Mouse (Mus musculus) forebrain, embryonic 11.5 days (tissue): ENCODE measurements around the gene Svep1. TPM values are rescaled to one million over a fixed set of nuclear protein-coding genes. Genes with fewer than 3 reads are reported as not detected.
A peak's percentile ranks its signal among the peaks of the same experiment; 100 is the strongest.

ENCODE experiments used
- ATAC-seq: fragments of 200-750 bp; cut with Nextera tagmentation; replicated peaks from 2 replicates; pipeline ENCODE4 v1.8.0; 2017; ENCODE audit warnings: moderate TSS enrichment; ENCODE audit not compliant: low FRiP score
- DNase-seq: peaks from one replicate; pipeline ENCODE4 v3.0.0-alpha.2; 2017; ENCODE audit warnings: low spot score
- H3K27ac ChIP-seq: fragments of 300-500 bp; sonication (generic); 2 replicates; pipeline ENCODE4 v1.5.1; 2014; ENCODE audit warnings: low read depth, low read length
- H3K27me3 ChIP-seq: fragments of 300-500 bp; sonication (generic); 2 replicates; pipeline ENCODE4 v1.6.1; 2014; ENCODE audit warnings: mild to moderate bottlenecking, low read length, mixed read lengths; ENCODE audit not compliant: control insufficient read depth, insufficient read depth
- H3K36me3 ChIP-seq: fragments of 300-500 bp; sonication (generic); 2 replicates; pipeline ENCODE4 v1.6.1; 2014; ENCODE audit warnings: mild to moderate bottlenecking, low read length, moderate library complexity, mixed read lengths; ENCODE audit not compliant: control insufficient read depth, insufficient read depth
- H3K4me1 ChIP-seq: fragments of 300-500 bp; sonication (generic); replicated peaks from 2 replicates; pipeline ENCODE4 v1.6.1; 2014; ENCODE audit warnings: low read length, mixed read lengths; ENCODE audit not compliant: control insufficient read depth, insufficient read depth
- H3K4me2 ChIP-seq: fragments of 300-500 bp; sonication (generic); 2 replicates; pipeline ENCODE4 v1.6.1; 2014; ENCODE audit warnings: low read depth, mild to moderate bottlenecking, low read length, moderate library complexity, mixed read lengths; ENCODE audit not compliant: severe bottlenecking
- H3K4me3 ChIP-seq: fragments of 300-500 bp; sonication (generic); 2 replicates; pipeline ENCODE4 v1.5.1; 2014; ENCODE audit warnings: low read depth, low read length
- H3K9ac ChIP-seq: fragments of 300-500 bp; sonication (generic); 2 replicates; pipeline ENCODE4 v1.6.1; 2014; ENCODE audit warnings: low read length
- H3K9me3 ChIP-seq: fragments of 300-500 bp; sonication (generic); 2 replicates; pipeline ENCODE4 v1.6.1; 2016; ENCODE audit warnings: low read length, mixed read lengths; ENCODE audit not compliant: control insufficient read depth
- WGBS: fragments of 180-500 bp; shearing (Covaris S2); extraction: QIAGEN DNeasy Blood & Tissue Kit; methylation state at CpG from one replicate; pipeline ENCODE4 v1.1.7; 2014; 5-methylcytosine and 5-hydroxymethylcytosine counted together
- polyA plus RNA-seq: library from polyadenylated mRNA; unstranded; fragments of >200 nt; fragmentation: Nextera tagmentation; extraction: Ambion mirVana; gene quantifications from 2 replicates; pipeline ENCODE4 v1.2.1, GENCODE M21; 2014

The Svep1 gene
- polyA plus RNA-seq, result 2.8 and 3.6 TPM in 2 replicates

GRCm38 (mm10) chr4:58206115-58206945 is at the start of gene Svep1:
Svep1 (minus strand) TSS chr4:58206859.
- Histone ChIP-seq H3K27ac (no peak within 1 kb of the TSS), H3K27me3 (peaks cover 15% of the 10 kb centered on the region), H3K4me1 (no peaks in the 10 kb centered on the region; the same call in 1 of the 2 replicates), H3K4me3 (peak within 1 kb of the TSS; percentile 45), H3K9ac (peak within 1 kb of the TSS; percentile 53), H3K36me3 (no peaks in the 10 kb centered on the region), H3K9me3 (no peaks in the 10 kb centered on the region), H3K4me2 (peak within 1 kb of the TSS; percentile 94)
- peak; percentile 69 for DNase-seq
- ATAC-seq, result peak; percentile 64
- under 1% methylated on average over 47 of the region's 47 CpGs for WGBS

GRCm38 (mm10) chr4:58253410-58253809 is 46.8 kb upstream of the Svep1 start:
- Histone ChIP-seq H3K9me3 (no peaks in the 10 kb centered on the region), H3K36me3 (no peaks in the 10 kb centered on the region), H3K4me3 (no peak overlapping the region), H3K4me1 (no peaks in the 10 kb centered on the region), H3K9ac (no peak overlapping the region), H3K27ac (no peak overlapping the region), H3K4me2 (no peak overlapping the region), H3K27me3 (no peaks in the 10 kb centered on the region)
- no peak for ATAC-seq
- DNase-seq, result no peak
- WGBS, result 42% methylated on average over 5 of the region's 5 CpGs

GRCm38 (mm10) chr4:58252381-58252780 is 45.7 kb upstream of the Svep1 start:
- no peak for DNase-seq
- no peak overlapping the region for H3K9ac ChIP-seq
- no peak overlapping the region for H3K4me3 ChIP-seq
- no peak for ATAC-seq
- H3K36me3 ChIP-seq, result no peaks in the 10 kb centered on the region
- no peaks in the 10 kb centered on the region for H3K4me1 ChIP-seq
- no peaks in the 10 kb centered on the region for H3K9me3 ChIP-seq
- no peak overlapping the region for H3K27ac ChIP-seq
- no peaks in the 10 kb centered on the region for H3K27me3 ChIP-seq
- 92% methylated on average over 3 of the region's 3 CpGs for WGBS
- H3K4me2 ChIP-seq, result no peak overlapping the region

GRCm38 (mm10) chr4:58245544-58245943 is 38.9 kb upstream of the Svep1 start:
- DNase-seq (no peak), ATAC-seq (no peak)
- H3K9me3 ChIP-seq, result no peaks in the 10 kb centered on the region
- WGBS, result 87% methylated on average over 1 of the region's 1 CpGs
- H3K9ac ChIP-seq, result no peak overlapping the region
- no peak overlapping the region for H3K27ac ChIP-seq
- H3K4me2 ChIP-seq, result no peak overlapping the region
- H3K4me3 ChIP-seq, result no peak overlapping the region
- no peaks in the 10 kb centered on the region for H3K4me1 ChIP-seq
- H3K36me3 ChIP-seq, result no peaks in the 10 kb centered on the region
- no peaks in the 10 kb centered on the region for H3K27me3 ChIP-seq

- Histone ChIP-seq H3K9ac (no peak overlapping the region), H3K27ac (no peak overlapping the region), H3K27me3 (no peaks in the 10 kb centered on the region), H3K9me3 (no peaks in the 10 kb centered on the region), H3K36me3 (no peaks in the 10 kb centered on the region), H3K4me2 (no peak overlapping the region), H3K4me1 (no peaks in the 10 kb centered on the region), H3K4me3 (no peak overlapping the region)
- WGBS, result 86% methylated on average over 7 of the region's 7 CpGs
- DNase-seq (no peak), ATAC-seq (no peak)
Measured at GRCm38 (mm10) chr4:58240416-58240815, 33.8 kb upstream of the Svep1 start.

- no peaks in the 10 kb centered on the region for H3K36me3 ChIP-seq
Measured at GRCm38 (mm10) chr4:58235828-58236227, 29.2 kb upstream of the Svep1 start.

GRCm38 (mm10) chr4:58223499-58223898 is 16.8 kb upstream of the Svep1 start:
- DNase-seq (no peak), ATAC-seq (no peak)
- 90% methylated on average over 2 of the region's 2 CpGs for WGBS
- H3K4me1 ChIP-seq, result no peaks in the 10 kb centered on the region
- no peaks in the 10 kb centered on the region for H3K27me3 ChIP-seq
- no peaks in the 10 kb centered on the region for H3K9me3 ChIP-seq
- no peak overlapping the region for H3K4me2 ChIP-seq
- H3K36me3 ChIP-seq, result no peaks in the 10 kb centered on the region
- no peak overlapping the region for H3K9ac ChIP-seq
- no peak overlapping the region for H3K27ac ChIP-seq
- H3K4me3 ChIP-seq, result no peak overlapping the region

More at GRCm38 (mm10) chr4:58235828-58236227, 29.2 kb upstream of the Svep1 start:
- DNase-seq (no peak), ATAC-seq (no peak)
- Histone ChIP-seq H3K9ac (no peak overlapping the region), H3K27ac (no peak overlapping the region), H3K4me2 (no peak overlapping the region), H3K9me3 (no peaks in the 10 kb centered on the region), H3K4me1 (no peaks in the 10 kb centered on the region), H3K27me3 (no peaks in the 10 kb centered on the region), H3K4me3 (no peak overlapping the region)
- WGBS, result 65% methylated on average over 6 of the region's 6 CpGs

GRCm38 (mm10) chr4:58211374-58211773 is 4.7 kb upstream of the Svep1 start:
- no peak overlapping the region for H3K4me2 ChIP-seq
- H3K9me3 ChIP-seq, result no peaks in the 10 kb centered on the region
- no peaks in the 10 kb centered on the region for H3K4me1 ChIP-seq
- 65% methylated on average over 6 of the region's 6 CpGs for WGBS
- H3K9ac ChIP-seq, result no peak overlapping the region
- H3K36me3 ChIP-seq, result no peaks in the 10 kb centered on the region
- no peak overlapping the region for H3K4me3 ChIP-seq
- peaks cover 5% of the 10 kb centered on the region; the same call in 1 of the 2 replicates for H3K27me3 ChIP-seq
- H3K27ac ChIP-seq, result no peak overlapping the region
- ATAC-seq (no peak), DNase-seq (no peak)
